Mouse (Mus musculus) T-helper 2 cell (primary cell): Measurements from ENCODE around the gene Fbxo34.

Source experiments
- in situ Hi-C: fragments of 300-600 bp; cut with MboI, MseI; formaldehyde crosslinking; loops from one replicate; pipeline ENCODE4 v1.15.1; 2025; ENCODE audit warnings: high pct_unique_total_duplicates

The Fbxo34 gene

GRCm38 (mm10) chr14:47472743-47473546 is 22.7 kb downstream of the Fbxo34 start:
- in situ Hi-C loops: no loop called here

GRCm38 (mm10) chr14:47473891-47474290 is 23.7 kb downstream of the Fbxo34 start:
- in situ Hi-C loops: no loop called here

GRCm38 (mm10) chr14:47474571-47475254 is 24.5 kb downstream of the Fbxo34 start:
- in situ Hi-C loops: no loop called here

GRCm38 (mm10) chr14:47476266-47476665 is 26.0 kb downstream of the Fbxo34 start:
- in situ Hi-C loops: no loop called here

GRCm38 (mm10) chr14:47477711-47478110 is 27.5 kb downstream of the Fbxo34 start:
- in situ Hi-C loops: no loop called here

GRCm38 (mm10) chr14:47482200-47482599 is 32.0 kb downstream of the Fbxo34 start:
- in situ Hi-C loops: no loop called here

GRCm38 (mm10) chr14:47483099-47483498 is 32.9 kb downstream of the Fbxo34 start:
- in situ Hi-C loops: no loop called here

- in situ Hi-C loops: loop anchor here (5.0 kb wide), 1 partner anchor 39 kb away; no protein-coding TSS in a partner anchor
These were observed 38.5 kb downstream of the Fbxo34 start for GRCm38 (mm10) chr14:47488732-47489131.

- in situ Hi-C loops: loop anchor here (5.0 kb wide), 1 partner anchor 38 kb away; no protein-coding TSS in a partner anchor
These were observed 39.3 kb downstream of the Fbxo34 start for GRCm38 (mm10) chr14:47489310-47490097.

- in situ Hi-C loops: no loop called here
These were observed 40.5 kb downstream of the Fbxo34 start for GRCm38 (mm10) chr14:47490732-47491131.

- in situ Hi-C loops: no loop called here
These were observed 43.6 kb downstream of the Fbxo34 start for GRCm38 (mm10) chr14:47493592-47494361.

GRCm38 (mm10) chr14:47495951-47496350 is 45.7 kb downstream of the Fbxo34 start:
- in situ Hi-C loops: no loop called here

GRCm38 (mm10) chr14:47497166-47497565 is 46.9 kb downstream of the Fbxo34 start:
- in situ Hi-C loops: no loop called here

- in situ Hi-C loops: no loop called here
These were observed 48.4 kb downstream of the Fbxo34 start for GRCm38 (mm10) chr14:47498632-47499031.

- in situ Hi-C loops: no loop called here
These were observed 53.8 kb downstream of the Fbxo34 start for GRCm38 (mm10) chr14:47504036-47504435.

- in situ Hi-C loops: no loop called here
These were observed 56.5 kb downstream of the Fbxo34 start for GRCm38 (mm10) chr14:47506676-47507075.

GRCm38 (mm10) chr14:47508035-47508434 is 57.8 kb downstream of the Fbxo34 start:
- in situ Hi-C loops: no loop called here

GRCm38 (mm10) chr14:47510244-47510643 is 60.0 kb downstream of the Fbxo34 start:
- in situ Hi-C loops: no loop called here

GRCm38 (mm10) chr14:47513606-47514005 is 63.4 kb downstream of the Fbxo34 start:
- in situ Hi-C loops: no loop called here

GRCm38 (mm10) chr14:47514816-47515453 is 64.7 kb downstream of the Fbxo34 start:
- in situ Hi-C loops: no loop called here

- in situ Hi-C loops: no loop called here
These were observed 65.4 kb downstream of the Fbxo34 start for GRCm38 (mm10) chr14:47515636-47516035.
